Mouse (Mus musculus): ENCODE results near the gene Tmcc3. TPM values are rescaled to one million over a fixed set of nuclear protein-coding genes. Genes with fewer than 3 reads are reported as not detected.
A peak's percentile ranks its signal among the peaks of the same experiment; 100 is the strongest.

Gene Tmcc3
- total and polyA plus RNA-seq, 2 experiments from 2014 or later = 12.8 to 14.7 TPM

GRCm38 (mm10) chr10:94428186-94428942 is 116.6 kb downstream of the Tmcc3 start:
- no peaks in the 10 kb centered on the region for H3K4me1 ChIP-seq (ENCODE audit: insufficient read depth, low read length)
- no peaks in the 10 kb centered on the region for H3K9me3 ChIP-seq (ENCODE audit: low read length)
- H3K9ac ChIP-seq (replicated peaks; ENCODE audit: low read length, poor library complexity, severe bottlenecking) = no peak overlapping the region
- peak; percentile 68 for DNase-seq (ENCODE audit: low spot score)
- H3K4me3 ChIP-seq (ENCODE audit: low read depth, low read length) = no peak overlapping the region
- H3K27ac ChIP-seq (ENCODE audit: low read depth, low read length) = no peak overlapping the region
- no peak overlapping the region for H3K4me2 ChIP-seq (ENCODE audit: low read depth, low read length, poor library complexity, severe bottlenecking)
- ATAC-seq (ENCODE audit: low FRiP score) = no peak
- peak; percentile 61 for TF ChIP-seq CTCF (IDR thresholded peaks at IDR 0.05)
- no peaks in the 10 kb centered on the region for H3K27me3 ChIP-seq (ENCODE audit: insufficient read depth, low read length)
- 69% methylated on average over 12 of the region's 12 CpGs for WGBS
- no peaks in the 10 kb centered on the region for H3K36me3 ChIP-seq (ENCODE audit: insufficient read depth, low read length)

DNA sequence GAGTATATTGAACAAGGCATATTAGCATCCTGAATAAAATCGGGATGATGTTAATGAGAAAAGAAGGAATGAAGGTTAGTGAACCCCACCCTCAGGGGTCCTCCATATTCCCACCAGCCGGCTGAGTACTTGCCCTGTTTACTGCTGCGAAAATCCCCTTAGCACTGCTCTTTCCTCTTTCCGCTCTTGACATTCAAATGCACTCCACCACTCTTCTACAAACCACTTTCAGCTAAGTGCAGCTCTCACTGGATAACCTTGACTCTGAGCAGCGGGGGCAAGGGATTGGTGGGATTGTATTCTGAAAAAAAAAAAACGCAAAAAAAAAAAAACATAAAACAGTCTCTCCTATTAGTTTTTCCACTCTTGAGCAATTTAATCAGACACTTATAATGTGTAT is 118.8 kb downstream of the Tmcc3 start:
- Histone ChIP-seq H3K4me1 (ENCODE audit: insufficient read depth, low read length) (no peaks in the 10 kb centered on the region), H3K27me3 (ENCODE audit: insufficient read depth, low read length) (no peaks in the 10 kb centered on the region), H3K9ac (replicated peaks; ENCODE audit: low read length, poor library complexity, severe bottlenecking) (no peak overlapping the region), H3K36me3 (ENCODE audit: insufficient read depth, low read length) (no peaks in the 10 kb centered on the region), H3K4me3 (ENCODE audit: low read depth, low read length) (no peak overlapping the region), H3K27ac (ENCODE audit: low read depth, low read length) (no peak overlapping the region), H3K4me2 (ENCODE audit: low read depth, low read length, poor library complexity, severe bottlenecking) (no peak overlapping the region), H3K9me3 (ENCODE audit: low read length) (no peaks in the 10 kb centered on the region)
- 70% methylated on average over 6 of the region's 6 CpGs for WGBS
- TF ChIP-seq CTCF (IDR thresholded peaks at IDR 0.05) = no peak
- ATAC-seq (ENCODE audit: low FRiP score) (no peak), DNase-seq (ENCODE audit: low spot score) (no peak)

DNA sequence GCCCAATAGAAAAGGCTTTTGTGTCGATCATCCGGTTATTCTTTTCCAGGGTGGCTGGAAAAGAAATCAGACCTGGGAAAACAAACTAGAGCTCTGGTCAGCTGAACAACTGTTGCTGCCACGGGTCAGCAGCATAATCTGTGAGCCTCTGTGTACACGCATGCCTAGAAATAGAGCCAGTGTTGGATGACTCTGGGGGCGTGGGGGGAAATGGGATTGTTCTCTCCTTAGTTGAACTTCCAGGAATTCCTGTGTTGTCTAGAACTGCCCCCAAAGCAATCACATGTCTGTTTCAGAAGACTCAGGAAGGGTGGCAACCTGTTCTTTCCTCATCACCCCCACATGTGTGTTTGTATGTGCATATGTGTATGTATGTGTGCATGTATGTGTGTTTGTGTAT is 121.2 kb downstream of the Tmcc3 start:
- Histone ChIP-seq H3K4me2 (ENCODE audit: low read depth, low read length, poor library complexity, severe bottlenecking) (no peak overlapping the region), H3K36me3 (ENCODE audit: insufficient read depth, low read length) (no peaks in the 10 kb centered on the region), H3K27ac (ENCODE audit: low read depth, low read length) (no peak overlapping the region), H3K9ac (replicated peaks; ENCODE audit: low read length, poor library complexity, severe bottlenecking) (no peak overlapping the region), H3K9me3 (ENCODE audit: low read length) (no peaks in the 10 kb centered on the region), H3K4me1 (ENCODE audit: insufficient read depth, low read length) (no peaks in the 10 kb centered on the region), H3K27me3 (ENCODE audit: insufficient read depth, low read length) (no peaks in the 10 kb centered on the region), H3K4me3 (ENCODE audit: low read depth, low read length) (no peak overlapping the region)
- no peak for DNase-seq (ENCODE audit: low spot score)
- no peak for ATAC-seq (ENCODE audit: low FRiP score)
- WGBS = 67% methylated on average over 5 of the region's 5 CpGs
- TF ChIP-seq CTCF (IDR thresholded peaks at IDR 0.05) = no peak

GRCm38 (mm10) chr10:94433901-94434300 is 122.2 kb downstream of the Tmcc3 start:
- Histone ChIP-seq H3K27ac (ENCODE audit: low read depth, low read length) (no peak overlapping the region), H3K4me3 (ENCODE audit: low read depth, low read length) (no peak overlapping the region), H3K9me3 (ENCODE audit: low read length) (no peaks in the 10 kb centered on the region), H3K9ac (replicated peaks; ENCODE audit: low read length, poor library complexity, severe bottlenecking) (no peak overlapping the region), H3K27me3 (ENCODE audit: insufficient read depth, low read length) (no peaks in the 10 kb centered on the region), H3K4me1 (ENCODE audit: insufficient read depth, low read length) (no peaks in the 10 kb centered on the region), H3K4me2 (ENCODE audit: low read depth, low read length, poor library complexity, severe bottlenecking) (no peak overlapping the region), H3K36me3 (ENCODE audit: insufficient read depth, low read length) (no peaks in the 10 kb centered on the region)
- ATAC-seq (ENCODE audit: low FRiP score) = no peak
- no peak for TF ChIP-seq CTCF (IDR thresholded peaks at IDR 0.05)
- WGBS = 22% methylated on average over 7 of the region's 7 CpGs
- no peak for DNase-seq (ENCODE audit: low spot score)

GRCm38 (mm10) chr10:94442725-94443124 is 131.0 kb downstream of the Tmcc3 start:
- no peaks in the 10 kb centered on the region for H3K9me3 ChIP-seq (ENCODE audit: low read length)
- H3K4me3 ChIP-seq (ENCODE audit: low read depth, low read length) = no peak overlapping the region
- TF ChIP-seq CTCF (IDR thresholded peaks at IDR 0.05) = no peak
- H3K4me1 ChIP-seq (ENCODE audit: insufficient read depth, low read length) = no peaks in the 10 kb centered on the region
- peak; percentile 61 for DNase-seq (ENCODE audit: low spot score)
- no peaks in the 10 kb centered on the region for H3K27me3 ChIP-seq (ENCODE audit: insufficient read depth, low read length)
- no peaks in the 10 kb centered on the region for H3K36me3 ChIP-seq (ENCODE audit: insufficient read depth, low read length)
- no peak overlapping the region for H3K9ac ChIP-seq (replicated peaks; ENCODE audit: low read length, poor library complexity, severe bottlenecking)
- H3K4me2 ChIP-seq (ENCODE audit: low read depth, low read length, poor library complexity, severe bottlenecking) = no peak overlapping the region
- no peak overlapping the region for H3K27ac ChIP-seq (ENCODE audit: low read depth, low read length)
- no peak for ATAC-seq (ENCODE audit: low FRiP score)
- WGBS = 53% methylated on average over 7 of the region's 7 CpGs

DNA sequence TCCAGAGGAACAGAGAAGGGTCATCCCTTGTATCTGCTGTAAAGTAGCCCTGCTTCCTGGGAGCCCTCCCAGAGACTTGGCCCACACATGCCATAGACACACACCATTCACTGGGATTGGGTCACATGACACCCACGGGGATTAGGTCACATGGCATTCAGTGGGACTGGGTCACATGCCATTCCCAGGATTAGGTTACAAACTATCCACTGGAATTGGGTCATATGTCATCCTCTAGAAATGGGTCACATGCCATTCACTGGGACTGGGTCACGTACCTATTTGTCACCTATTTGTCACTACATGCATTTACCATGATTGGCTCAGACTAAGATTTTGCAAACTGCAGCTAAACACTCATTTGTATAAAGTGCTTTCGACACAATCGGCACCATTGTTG is 131.7 kb downstream of the Tmcc3 start:
- ATAC-seq (ENCODE audit: low FRiP score) = no peak; the same call in 1 of the 2 replicates

More for the DNA sequence above, 131.7 kb downstream of the Tmcc3 start:
- WGBS = 94% methylated on average over 4 of the region's 4 CpGs
- no peaks in the 10 kb centered on the region for H3K36me3 ChIP-seq (ENCODE audit: insufficient read depth, low read length)
- no peak overlapping the region for H3K27ac ChIP-seq (ENCODE audit: low read depth, low read length)
- DNase-seq (ENCODE audit: low spot score) = no peak
- H3K9ac ChIP-seq (replicated peaks; ENCODE audit: low read length, poor library complexity, severe bottlenecking) = no peak overlapping the region
- no peaks in the 10 kb centered on the region for H3K27me3 ChIP-seq (ENCODE audit: insufficient read depth, low read length)
- H3K4me3 ChIP-seq (ENCODE audit: low read depth, low read length) = no peak overlapping the region
- H3K4me1 ChIP-seq (ENCODE audit: insufficient read depth, low read length) = no peaks in the 10 kb centered on the region
- no peak overlapping the region for H3K4me2 ChIP-seq (ENCODE audit: low read depth, low read length, poor library complexity, severe bottlenecking)
- TF ChIP-seq CTCF (IDR thresholded peaks at IDR 0.05) = no peak
- no peaks in the 10 kb centered on the region for H3K9me3 ChIP-seq (ENCODE audit: low read length)
